Mouse (Mus musculus) cerebellum, postnatal 4 days (tissue): ENCODE measurements at regions not wholly inside any gene's neighbourhood (a gene's known extent, or its start where the extent isn't known, plus 50 kb on each side); places are given as distances from the start of the nearest gene placed in this dataset.

Experiments
- DNase-seq, 2 experiments: peaks; one replicate each; pipeline ENCODE4 v3.0.0; 2022; ENCODE audit warnings: low spot score in 2 of 2, mixed read lengths in 1 of 2

- no peak for DNase-seq
Observed at GRCm38 (mm10) chr7:37377889-37378521, 395.4 kb downstream of the Zfp536 start.

- no peak for DNase-seq
Observed at GRCm38 (mm10) chr7:37387871-37388270, 385.6 kb downstream of the Zfp536 start.

GRCm38 (mm10) chr7:37388843-37389702 is 384.4 kb downstream of the Zfp536 start:
- DNase-seq, result peak in 1 of 2 experiments; percentile 42

GRCm38 (mm10) chr7:37389703-37390087 is 383.7 kb downstream of the Zfp536 start:
- DNase-seq, result no peak

GRCm38 (mm10) chr7:37390271-37390670 is 383.2 kb downstream of the Zfp536 start:
- DNase-seq, result no peak

- DNase-seq, result no peak
Observed at GRCm38 (mm10) chr7:37392122-37392521, 381.3 kb downstream of the Zfp536 start.

- peak in 1 of 2 experiments; percentile 59 for DNase-seq
Observed at GRCm38 (mm10) chr7:37392604-37393003, 380.8 kb downstream of the Zfp536 start.

- DNase-seq, result no peak
Observed at GRCm38 (mm10) chr7:37393071-37393470, 380.4 kb downstream of the Zfp536 start.

- peak in 1 of 2 experiments; percentile 56 for DNase-seq
Observed at GRCm38 (mm10) chr7:37394965-37395426, 378.4 kb downstream of the Zfp536 start.

GRCm38 (mm10) chr7:37395881-37396513 is 377.4 kb downstream of the Zfp536 start:
- no peak for DNase-seq

- no peak for DNase-seq
Observed at GRCm38 (mm10) chr7:37403483-37403882, 370.0 kb downstream of the Zfp536 start.

- DNase-seq, result no peak
Observed at GRCm38 (mm10) chr7:37413350-37413749, 360.1 kb downstream of the Zfp536 start.

- no peak for DNase-seq
Observed at GRCm38 (mm10) chr7:37421704-37422103, 351.7 kb downstream of the Zfp536 start.
